Mouse (Mus musculus): Measurements from ENCODE around the gene Akr1e1. TPM values are rescaled to one million over a fixed set of nuclear protein-coding genes. Genes with fewer than 3 reads are reported as not detected.

Gene Akr1e1
- 39.3 and 39.4 TPM in 2 replicates for polyA plus RNA-seq (2014; fragmentation: Nextera tagmentation; extraction: Ambion mirVana)

DNA sequence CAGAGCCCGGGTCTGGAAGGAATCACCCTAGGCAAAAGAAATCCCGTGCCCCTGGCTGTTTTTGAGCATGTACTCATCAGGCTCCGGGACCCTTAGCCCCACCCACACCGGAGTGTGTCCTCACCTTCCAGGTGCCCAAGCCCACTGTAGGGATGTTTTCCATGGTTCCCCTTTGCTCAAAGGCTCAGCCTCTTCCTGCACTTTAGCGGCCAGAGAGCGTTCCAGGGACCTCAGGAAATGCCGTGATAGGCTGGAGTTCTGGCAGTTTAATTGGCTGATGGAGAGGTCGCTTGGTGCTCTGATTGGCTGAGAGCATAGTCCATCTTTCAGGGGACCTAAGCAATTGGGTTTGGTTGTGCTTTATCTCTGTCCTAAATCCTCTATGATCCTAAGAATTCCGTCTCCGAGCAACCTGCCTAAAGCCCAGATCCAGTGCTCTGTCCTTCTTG, at the start of gene Akr1e1:
TSS of gene Akr1e1 (minus strand) at position 214 of the 449 bp plus-strand sequence.
- Histone ChIP-seq H3K36me3 (replicated peaks; ENCODE audit: control insufficient read depth, insufficient read depth, low read depth, low read length) (no peaks in the 10 kb centered on the region), H3K4me1 (ENCODE audit: control insufficient read depth, insufficient read depth, low read length) (no peaks in the 10 kb centered on the region), H3K9ac (replicated peaks; ENCODE audit: low read length) (peak within 1 kb of the TSS; percentile 67), H3K4me2 (ENCODE audit: low read depth, low read length) (peak within 1 kb of the TSS; percentile 46), H3K9me3 (replicated peaks; ENCODE audit: control insufficient read depth, low read length) (no peaks in the 10 kb centered on the region), H3K4me3 (ENCODE audit: low read depth, low read length) (peak within 1 kb of the TSS; percentile 52), H3K27me3 (ENCODE audit: control insufficient read depth, insufficient read depth, low read length) (no peaks in the 10 kb centered on the region), H3K27ac (replicated peaks; ENCODE audit: low read depth, low read length) (no peak within 1 kb of the TSS)
- WGBS: 3% methylated on average over 10 of the region's 10 CpGs
- ATAC-seq (replicated peaks; ENCODE audit: insufficient number of reproducible peaks, low FRiP score, low TSS enrichment, low read depth) (peak; percentile 100), DNase-seq (ENCODE audit: low spot score) (peak; percentile 92)

GRCm38 (mm10) chr13:4658346-4658745, 49.4 kb upstream of the Akr1e1 start:
- H3K9ac ChIP-seq (replicated peaks; ENCODE audit: low read length): no peak overlapping the region
- H3K4me3 ChIP-seq (ENCODE audit: low read depth, low read length): no peak overlapping the region
- DNase-seq (ENCODE audit: low spot score): no peak
- no peaks in the 10 kb centered on the region for H3K4me1 ChIP-seq (ENCODE audit: control insufficient read depth, insufficient read depth, low read length)
- no peak overlapping the region for H3K27ac ChIP-seq (replicated peaks; ENCODE audit: low read depth, low read length)
- 84% methylated on average over 5 of the region's 5 CpGs for WGBS
- no peaks in the 10 kb centered on the region for H3K27me3 ChIP-seq (ENCODE audit: control insufficient read depth, insufficient read depth, low read length)
- no peak overlapping the region for H3K4me2 ChIP-seq (ENCODE audit: low read depth, low read length)
- H3K36me3 ChIP-seq (replicated peaks; ENCODE audit: control insufficient read depth, insufficient read depth, low read depth, low read length): no peaks in the 10 kb centered on the region
- no peaks in the 10 kb centered on the region for H3K9me3 ChIP-seq (replicated peaks; ENCODE audit: control insufficient read depth, low read length)
- ATAC-seq (replicated peaks; ENCODE audit: insufficient number of reproducible peaks, low FRiP score, low TSS enrichment, low read depth): no peak

GRCm38 (mm10) chr13:4656277-4657146, 47.5 kb upstream of the Akr1e1 start:
- Histone ChIP-seq H3K9me3 (replicated peaks; ENCODE audit: control insufficient read depth, low read length) (no peaks in the 10 kb centered on the region), H3K9ac (replicated peaks; ENCODE audit: low read length) (no peak overlapping the region), H3K4me2 (ENCODE audit: low read depth, low read length) (no peak overlapping the region), H3K4me3 (ENCODE audit: low read depth, low read length) (no peak overlapping the region), H3K36me3 (replicated peaks; ENCODE audit: control insufficient read depth, insufficient read depth, low read depth, low read length) (no peaks in the 10 kb centered on the region), H3K27ac (replicated peaks; ENCODE audit: low read depth, low read length) (no peak overlapping the region), H3K4me1 (ENCODE audit: control insufficient read depth, insufficient read depth, low read length) (no peaks in the 10 kb centered on the region), H3K27me3 (ENCODE audit: control insufficient read depth, insufficient read depth, low read length) (no peaks in the 10 kb centered on the region)
- 87% methylated on average over 16 of the region's 16 CpGs for WGBS
- DNase-seq (ENCODE audit: low spot score) (no peak), ATAC-seq (replicated peaks; ENCODE audit: insufficient number of reproducible peaks, low FRiP score, low TSS enrichment, low read depth) (no peak)

GRCm38 (mm10) chr13:4650190-4650589, 41.2 kb upstream of the Akr1e1 start:
- Histone ChIP-seq H3K27me3 (ENCODE audit: control insufficient read depth, insufficient read depth, low read length) (no peaks in the 10 kb centered on the region), H3K4me1 (ENCODE audit: control insufficient read depth, insufficient read depth, low read length) (no peaks in the 10 kb centered on the region), H3K36me3 (replicated peaks; ENCODE audit: control insufficient read depth, insufficient read depth, low read depth, low read length) (no peaks in the 10 kb centered on the region), H3K9ac (replicated peaks; ENCODE audit: low read length) (no peak overlapping the region), H3K4me3 (ENCODE audit: low read depth, low read length) (no peak overlapping the region), H3K27ac (replicated peaks; ENCODE audit: low read depth, low read length) (no peak overlapping the region), H3K4me2 (ENCODE audit: low read depth, low read length) (no peak overlapping the region), H3K9me3 (replicated peaks; ENCODE audit: control insufficient read depth, low read length) (no peaks in the 10 kb centered on the region)
- ATAC-seq (replicated peaks; ENCODE audit: insufficient number of reproducible peaks, low FRiP score, low TSS enrichment, low read depth): no peak
- 69% methylated on average over 3 of the region's 3 CpGs for WGBS
- no peak for DNase-seq (ENCODE audit: low spot score)

DNA sequence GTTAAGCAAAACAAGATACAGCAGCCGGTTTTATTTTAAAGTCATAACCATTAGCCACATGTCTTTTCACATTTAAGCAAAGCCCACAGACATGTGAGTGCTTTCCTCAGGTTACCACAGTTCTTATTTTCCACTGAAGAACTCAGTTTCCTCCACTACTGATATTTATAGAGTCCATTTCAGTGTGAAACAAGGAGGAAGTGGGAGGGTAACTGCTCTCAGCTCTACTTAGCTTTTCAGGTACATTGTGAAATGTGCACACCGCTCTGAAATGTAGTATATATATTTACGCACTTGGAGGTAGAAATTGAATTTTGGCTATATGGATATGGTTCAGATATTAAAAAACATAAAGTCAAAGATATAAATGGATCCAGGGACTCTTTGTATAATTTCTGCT, 36.3 kb upstream of the Akr1e1 start:
- Histone ChIP-seq H3K27ac (replicated peaks; ENCODE audit: low read depth, low read length) (no peak overlapping the region), H3K4me3 (ENCODE audit: low read depth, low read length) (no peak overlapping the region), H3K9me3 (replicated peaks; ENCODE audit: control insufficient read depth, low read length) (no peaks in the 10 kb centered on the region), H3K4me1 (ENCODE audit: control insufficient read depth, insufficient read depth, low read length) (no peaks in the 10 kb centered on the region), H3K9ac (replicated peaks; ENCODE audit: low read length) (no peak overlapping the region), H3K27me3 (ENCODE audit: control insufficient read depth, insufficient read depth, low read length) (no peaks in the 10 kb centered on the region), H3K36me3 (replicated peaks; ENCODE audit: control insufficient read depth, insufficient read depth, low read depth, low read length) (no peaks in the 10 kb centered on the region), H3K4me2 (ENCODE audit: low read depth, low read length) (no peak overlapping the region)
- no peak for ATAC-seq (replicated peaks; ENCODE audit: insufficient number of reproducible peaks, low FRiP score, low TSS enrichment, low read depth)
- DNase-seq (ENCODE audit: low spot score): no peak
- 94% methylated on average over 3 of the region's 3 CpGs for WGBS

DNA sequence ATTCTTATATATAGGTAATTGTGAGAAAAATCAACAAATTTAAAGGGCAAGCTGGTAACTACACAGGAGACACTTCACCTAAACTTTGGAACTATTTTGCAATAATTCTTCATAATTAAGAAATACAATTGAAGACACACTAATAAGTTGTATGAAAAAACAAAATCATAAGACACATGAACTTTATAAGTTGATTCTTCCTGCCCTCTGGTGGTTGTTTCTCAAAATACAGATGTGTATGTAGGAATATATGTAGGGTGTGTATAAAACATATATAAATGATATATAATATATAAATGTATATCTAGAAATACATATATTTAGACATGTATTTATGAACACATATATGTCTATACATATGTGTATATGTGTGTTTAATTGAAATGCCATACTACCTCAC, 1.9 kb upstream of the Akr1e1 start:
- H3K36me3 ChIP-seq (replicated peaks; ENCODE audit: control insufficient read depth, insufficient read depth, low read depth, low read length): no peaks in the 10 kb centered on the region
- no peaks in the 10 kb centered on the region for H3K27me3 ChIP-seq (ENCODE audit: control insufficient read depth, insufficient read depth, low read length)
- no peak overlapping the region for H3K27ac ChIP-seq (replicated peaks; ENCODE audit: low read depth, low read length)
- H3K4me3 ChIP-seq (ENCODE audit: low read depth, low read length): no peak overlapping the region
- DNase-seq (ENCODE audit: low spot score) (peak; percentile 63), ATAC-seq (replicated peaks; ENCODE audit: insufficient number of reproducible peaks, low FRiP score, low TSS enrichment, low read depth) (no peak)
- no peaks in the 10 kb centered on the region for H3K4me1 ChIP-seq (ENCODE audit: control insufficient read depth, insufficient read depth, low read length)
- no peak overlapping the region for H3K9ac ChIP-seq (replicated peaks; ENCODE audit: low read length)
- H3K4me2 ChIP-seq (ENCODE audit: low read depth, low read length): no peak overlapping the region
- H3K9me3 ChIP-seq (replicated peaks; ENCODE audit: control insufficient read depth, low read length): no peaks in the 10 kb centered on the region

DNA sequence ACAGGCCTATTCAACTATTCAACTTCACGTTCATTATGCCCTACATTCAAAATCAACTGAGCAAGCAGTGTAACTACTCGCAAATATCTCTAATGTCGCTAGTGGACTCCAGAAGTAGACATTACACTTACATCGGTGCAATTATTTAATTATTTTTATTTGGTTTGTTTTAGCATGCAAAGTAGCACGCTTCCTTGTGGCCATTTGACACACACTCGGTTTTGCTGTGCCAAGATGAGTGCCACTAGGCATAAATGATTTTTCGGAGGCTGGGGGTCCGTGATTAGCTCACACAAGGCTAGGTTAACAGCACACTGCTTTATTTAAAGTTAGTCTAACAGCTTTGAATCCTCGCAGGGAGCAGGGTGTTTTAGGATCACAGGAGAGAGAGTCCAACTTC, 444 bp downstream of the Akr1e1 start:
- ATAC-seq (replicated peaks; ENCODE audit: insufficient number of reproducible peaks, low FRiP score, low TSS enrichment, low read depth): no peak
- no peak for DNase-seq (ENCODE audit: low spot score)
- Histone ChIP-seq H3K4me1 (ENCODE audit: control insufficient read depth, insufficient read depth, low read length) (no peaks in the 10 kb centered on the region), H3K36me3 (replicated peaks; ENCODE audit: control insufficient read depth, insufficient read depth, low read depth, low read length) (no peaks in the 10 kb centered on the region), H3K27me3 (ENCODE audit: control insufficient read depth, insufficient read depth, low read length) (no peaks in the 10 kb centered on the region), H3K9me3 (replicated peaks; ENCODE audit: control insufficient read depth, low read length) (no peaks in the 10 kb centered on the region), H3K27ac (replicated peaks; ENCODE audit: low read depth, low read length) (no peak overlapping the region), H3K9ac (replicated peaks; ENCODE audit: low read length) (peak overlapping the region; percentile 67), H3K4me2 (ENCODE audit: low read depth, low read length) (peak overlapping the region; percentile 46), H3K4me3 (ENCODE audit: low read depth, low read length) (peak overlapping the region; percentile 52)
- 36% methylated on average over 9 of the region's 9 CpGs for WGBS

DNA sequence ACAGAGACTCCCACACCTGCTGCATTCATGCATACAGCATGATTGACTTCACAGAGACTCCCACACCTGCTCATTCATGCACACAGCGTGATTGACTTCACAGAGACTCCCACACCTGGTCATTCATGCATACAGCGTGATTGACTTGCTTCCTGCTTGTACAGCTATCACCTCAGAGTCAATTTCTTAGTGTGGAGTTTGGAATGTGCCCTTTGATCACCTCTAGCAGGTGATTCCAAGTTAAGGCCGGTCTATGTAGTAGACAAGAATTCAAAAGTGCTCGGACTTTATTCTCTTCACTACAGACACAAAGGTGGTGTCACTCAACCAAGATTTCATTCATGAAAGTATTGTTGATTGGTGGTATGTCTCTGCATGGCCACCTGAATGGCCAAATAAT, 2.2 kb downstream of the Akr1e1 start:
- H3K36me3 ChIP-seq (replicated peaks; ENCODE audit: control insufficient read depth, insufficient read depth, low read depth, low read length): no peaks in the 10 kb centered on the region
- WGBS: 84% methylated on average over 4 of the region's 4 CpGs
- no peaks in the 10 kb centered on the region for H3K27me3 ChIP-seq (ENCODE audit: control insufficient read depth, insufficient read depth, low read length)
- H3K9ac ChIP-seq (replicated peaks; ENCODE audit: low read length): no peak overlapping the region
- ATAC-seq (replicated peaks; ENCODE audit: insufficient number of reproducible peaks, low FRiP score, low TSS enrichment, low read depth): no peak
- DNase-seq (ENCODE audit: low spot score): no peak
- no peak overlapping the region for H3K27ac ChIP-seq (replicated peaks; ENCODE audit: low read depth, low read length)
- H3K4me1 ChIP-seq (ENCODE audit: control insufficient read depth, insufficient read depth, low read length): no peaks in the 10 kb centered on the region
- no peaks in the 10 kb centered on the region for H3K9me3 ChIP-seq (replicated peaks; ENCODE audit: control insufficient read depth, low read length)
- H3K4me2 ChIP-seq (ENCODE audit: low read depth, low read length): no peak overlapping the region
- no peak overlapping the region for H3K4me3 ChIP-seq (ENCODE audit: low read depth, low read length)

Data from embryonic facial prominence, embryonic 11.5 days (tissue).